Mouse (Mus musculus): Measurements from ENCODE around the gene Ebf1. TPM values are rescaled to one million over a fixed set of nuclear protein-coding genes. Genes with fewer than 3 reads are reported as not detected.

Gene Ebf1
- total and polyA plus RNA-seq, 3 experiments = 13.8 to 37.0 (median 25.3) TPM

GRCm38 (mm10) chr11:44841127-44842056, 224.3 kb downstream of the Ebf1 start:
- DNase-seq = no peak

DNA sequence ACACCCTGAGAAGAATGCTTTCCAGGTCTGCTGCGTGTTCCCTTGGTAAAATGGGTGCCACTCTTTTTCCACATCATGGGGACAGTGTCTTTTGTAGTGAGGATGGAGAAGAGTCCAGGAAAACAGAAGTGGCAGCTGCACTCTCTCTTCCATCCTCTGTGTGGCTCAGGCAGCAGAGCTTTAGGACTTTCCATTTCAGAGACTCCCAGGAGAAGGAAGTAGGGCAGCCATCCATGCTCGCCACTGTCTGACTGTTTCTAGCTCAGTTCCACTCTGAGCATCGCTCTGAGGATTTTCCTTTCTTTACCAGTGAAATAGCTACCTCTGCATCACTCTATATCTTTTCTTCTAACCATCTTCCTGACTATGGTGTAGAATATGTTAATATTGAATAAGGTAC, 234.8 kb downstream of the Ebf1 start:
- no peak for DNase-seq

GRCm38 (mm10) chr11:44852921-44853320, 235.8 kb downstream of the Ebf1 start:
- DNase-seq = no peak

GRCm38 (mm10) chr11:44854496-44854895, 237.4 kb downstream of the Ebf1 start:
- DNase-seq = peak; percentile 84

DNA sequence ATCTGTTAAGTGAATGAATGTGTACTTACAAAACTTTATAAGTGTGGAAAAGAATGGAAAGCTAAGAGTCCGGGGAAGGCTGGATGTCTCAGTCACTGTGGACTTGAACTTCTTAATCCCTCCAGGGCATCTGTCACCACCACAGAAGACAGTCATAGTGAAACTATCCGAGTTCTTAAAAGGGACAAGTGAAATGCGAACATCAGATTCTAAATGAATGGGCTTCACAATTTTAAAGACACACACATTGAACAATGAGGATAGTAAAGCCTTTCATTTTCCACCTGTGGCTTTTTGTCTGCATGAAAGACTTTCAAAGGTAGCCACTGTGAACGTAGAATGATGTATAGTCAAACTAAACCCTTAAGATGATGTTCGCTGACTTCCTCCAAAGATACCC, 244.0 kb downstream of the Ebf1 start:
- DNase-seq = no peak

DNA sequence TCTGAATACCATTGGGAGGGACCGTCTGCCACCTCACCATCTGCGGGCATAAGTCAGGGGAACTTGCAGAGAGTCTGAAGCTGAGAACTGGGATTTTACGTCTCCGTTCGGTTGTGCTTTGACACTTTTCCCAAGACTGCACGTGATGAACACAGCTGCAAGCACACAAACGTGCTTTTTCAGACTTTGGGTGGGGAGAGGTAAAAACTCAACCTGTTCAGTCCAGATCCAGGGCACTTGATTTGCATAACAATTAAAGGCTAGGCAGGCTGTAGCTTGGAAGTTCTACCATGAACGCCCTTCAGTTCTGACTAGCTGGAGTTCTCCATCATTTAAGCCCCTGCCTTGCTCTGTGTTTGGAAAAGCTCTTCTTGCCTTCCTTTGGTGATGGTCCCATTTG, 246.8 kb downstream of the Ebf1 start:
- DNase-seq = no peak

DNA sequence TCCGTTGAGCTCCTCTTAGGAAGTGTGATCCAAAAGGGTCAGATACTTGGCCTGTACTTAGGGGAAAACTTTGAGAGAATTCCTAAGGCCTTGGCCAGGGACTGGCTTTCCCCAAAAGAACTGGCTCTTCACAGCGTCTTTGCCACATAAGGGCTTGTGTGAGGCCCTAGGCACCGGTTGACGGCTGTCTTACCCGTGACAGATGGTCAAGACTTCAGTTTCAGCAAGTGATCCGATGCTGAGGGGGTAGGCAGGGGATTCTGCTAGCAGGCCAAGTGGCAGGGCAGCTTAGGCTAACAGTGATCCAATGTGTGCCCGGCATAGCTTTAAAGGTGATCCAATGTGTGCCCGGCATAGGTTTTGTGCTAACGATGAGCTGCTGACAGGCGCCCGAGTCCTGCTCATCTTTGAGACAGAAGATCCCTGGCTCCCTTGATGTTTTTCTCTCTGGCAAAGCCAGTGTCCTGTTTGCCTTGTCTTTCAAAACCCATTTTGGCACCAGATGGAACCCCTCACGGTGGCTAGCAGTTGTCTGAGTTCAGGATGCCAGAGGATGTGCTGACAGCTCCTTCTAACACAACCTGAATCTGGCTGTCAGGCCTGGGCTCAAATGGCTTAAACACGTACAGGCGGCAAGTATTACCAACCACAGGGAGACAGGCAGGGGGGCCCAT, 249.5 kb downstream of the Ebf1 start:
- DNase-seq = no peak

DNA sequence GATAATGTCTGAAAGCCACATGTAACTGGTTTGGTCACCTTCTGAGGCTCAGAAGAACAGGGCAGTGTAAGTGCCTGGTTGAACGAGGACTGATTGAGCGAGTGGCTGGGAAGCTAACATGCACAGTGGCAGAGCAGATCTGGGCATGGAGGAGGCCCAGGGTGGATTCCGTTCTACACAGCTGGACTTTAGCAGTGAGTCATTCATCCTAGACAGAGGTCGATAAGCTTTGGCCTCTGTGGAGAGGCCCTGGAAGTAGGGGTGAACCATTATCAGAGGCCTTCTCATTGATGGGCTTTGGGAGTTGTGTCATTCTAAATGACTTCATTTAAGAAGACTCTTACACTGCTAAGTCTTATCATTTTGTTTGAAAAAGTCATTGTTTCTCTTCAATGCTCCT, 250.3 kb downstream of the Ebf1 start:
- no peak for DNase-seq

DNA sequence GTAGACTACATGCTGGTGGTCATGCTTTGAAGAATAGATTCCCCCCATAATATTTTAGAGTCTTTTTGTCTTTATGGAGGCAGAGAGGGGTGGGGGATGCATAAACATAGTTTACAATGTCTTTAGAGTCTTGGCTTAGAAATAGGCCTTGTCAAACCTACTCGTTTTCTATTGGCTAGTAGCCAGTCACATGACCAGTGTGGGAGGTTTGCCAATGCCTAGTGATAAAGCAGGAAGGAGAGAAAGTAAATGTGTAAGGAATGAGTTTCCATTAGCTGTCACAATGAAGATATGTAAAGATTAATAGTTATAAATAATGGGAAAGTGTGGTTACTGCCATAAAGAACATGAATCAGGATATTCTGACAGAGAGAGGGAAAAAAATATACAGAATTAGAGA, 256.8 kb downstream of the Ebf1 start:
- DNase-seq = no peak

DNA sequence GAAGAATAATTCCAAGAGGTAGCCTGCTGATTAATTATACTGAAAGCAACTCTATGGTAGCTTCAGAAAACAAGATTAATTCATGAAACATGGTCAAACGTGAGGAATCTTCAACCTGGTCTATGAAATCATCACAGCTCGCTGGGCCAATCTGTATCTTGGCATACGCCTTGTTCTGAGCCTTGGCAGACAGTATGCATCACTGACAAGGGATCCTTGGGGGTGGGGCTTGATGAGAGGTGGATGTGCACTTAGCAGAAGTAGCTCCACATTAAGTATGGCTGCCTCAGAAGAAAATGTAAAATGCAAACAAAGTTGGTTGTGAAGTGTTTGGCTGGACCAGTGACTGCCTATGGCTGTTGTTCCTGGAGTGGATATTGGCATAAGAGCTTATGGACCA, 258.1 kb downstream of the Ebf1 start:
- DNase-seq = no peak

DNA sequence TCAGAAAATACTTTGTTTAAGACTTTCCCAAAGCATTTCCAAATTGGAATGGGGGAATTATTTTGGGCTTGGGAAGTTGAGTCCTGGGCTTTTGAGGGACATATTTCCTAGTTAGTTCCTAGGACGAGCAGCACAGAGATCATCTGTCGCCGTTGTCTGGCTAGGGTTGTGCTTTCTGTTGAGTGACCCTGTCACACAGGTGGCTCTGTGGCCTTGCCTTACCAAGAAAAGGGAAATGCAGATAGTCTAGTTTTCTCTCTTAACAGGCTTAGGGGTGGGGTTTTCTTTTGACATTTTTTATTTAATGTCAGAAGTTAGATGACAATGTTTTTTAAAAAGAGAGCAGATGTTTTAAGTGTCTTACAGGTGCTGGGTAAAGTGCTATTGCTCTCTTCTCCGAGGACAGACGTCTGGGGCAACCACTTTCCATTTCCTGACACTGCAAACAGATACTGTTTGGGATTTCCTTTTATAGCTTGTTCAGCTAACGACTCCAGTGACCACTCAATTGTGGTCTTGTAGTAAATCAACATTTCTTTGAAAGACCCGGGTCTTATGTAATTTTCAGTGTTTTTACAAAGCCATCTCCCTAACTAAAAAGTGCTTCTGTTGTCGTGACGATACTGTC, 264.1 kb downstream of the Ebf1 start:
- no peak for DNase-seq

DNA sequence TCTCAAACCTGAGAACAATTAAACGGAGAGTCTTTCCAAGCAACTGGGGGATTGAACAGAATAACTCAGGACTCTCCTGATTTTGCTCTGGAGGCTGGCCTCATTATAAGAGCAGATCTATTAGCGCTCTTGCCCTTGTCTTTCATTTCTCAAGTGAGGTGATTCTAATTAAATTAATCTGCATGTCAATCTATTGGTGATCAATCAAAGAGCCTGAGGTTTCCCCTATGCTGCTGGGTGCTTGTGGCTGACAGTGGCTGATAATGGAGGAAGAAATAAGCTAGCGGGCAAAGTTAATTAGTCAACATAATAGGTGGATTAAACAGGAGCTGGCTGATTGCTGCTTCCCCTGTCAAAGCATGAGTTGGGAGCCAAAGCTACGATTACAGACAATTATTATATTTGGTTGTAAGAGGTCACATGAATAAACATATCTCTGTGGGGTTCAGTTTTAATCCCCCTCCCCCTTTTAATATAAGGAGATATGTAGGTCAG, 265.4 kb downstream of the Ebf1 start:
- no peak for DNase-seq

GRCm38 (mm10) chr11:44884337-44884736, 267.2 kb downstream of the Ebf1 start:
- no peak for DNase-seq

GRCm38 (mm10) chr11:44886897-44887296, 269.8 kb downstream of the Ebf1 start:
- no peak for DNase-seq

DNA sequence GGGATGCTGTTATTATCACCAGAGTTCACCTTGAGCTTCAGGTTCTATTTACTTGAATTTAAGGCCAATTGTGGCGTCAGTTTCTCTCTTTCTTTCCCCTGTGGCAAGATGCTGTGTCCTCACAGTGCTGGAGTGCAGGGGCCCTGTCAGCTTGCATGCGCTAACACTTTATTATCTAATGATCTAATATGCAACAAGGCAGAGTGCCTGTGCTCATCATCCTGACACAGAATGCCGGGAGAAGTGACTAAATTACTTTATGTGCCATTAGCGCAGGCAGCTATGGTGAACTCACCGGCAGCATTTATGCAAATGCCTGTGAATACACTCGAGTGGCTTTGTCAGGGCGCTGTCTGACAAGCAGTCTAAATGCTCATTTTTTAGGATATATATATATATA, 270.6 kb downstream of the Ebf1 start:
- DNase-seq = no peak

DNA sequence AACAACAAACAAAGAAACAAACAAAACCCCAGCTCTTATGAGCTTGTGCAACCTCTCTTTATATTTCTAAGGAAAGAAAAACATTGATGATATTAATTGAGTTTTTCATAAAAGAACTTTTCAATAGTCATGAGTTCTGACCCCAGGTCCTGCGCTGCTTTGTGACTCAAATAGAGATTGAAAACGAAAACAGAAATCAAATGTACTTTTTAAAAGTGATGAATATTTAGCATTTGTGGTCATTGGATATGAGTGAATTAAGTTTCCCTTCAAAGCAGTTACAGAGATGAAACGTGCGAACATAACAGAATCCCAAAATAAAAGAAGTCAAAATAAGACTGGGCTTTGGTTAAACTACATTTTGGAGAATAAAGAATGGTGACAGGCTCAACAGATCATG, 271.3 kb downstream of the Ebf1 start:
- no peak for DNase-seq

DNA sequence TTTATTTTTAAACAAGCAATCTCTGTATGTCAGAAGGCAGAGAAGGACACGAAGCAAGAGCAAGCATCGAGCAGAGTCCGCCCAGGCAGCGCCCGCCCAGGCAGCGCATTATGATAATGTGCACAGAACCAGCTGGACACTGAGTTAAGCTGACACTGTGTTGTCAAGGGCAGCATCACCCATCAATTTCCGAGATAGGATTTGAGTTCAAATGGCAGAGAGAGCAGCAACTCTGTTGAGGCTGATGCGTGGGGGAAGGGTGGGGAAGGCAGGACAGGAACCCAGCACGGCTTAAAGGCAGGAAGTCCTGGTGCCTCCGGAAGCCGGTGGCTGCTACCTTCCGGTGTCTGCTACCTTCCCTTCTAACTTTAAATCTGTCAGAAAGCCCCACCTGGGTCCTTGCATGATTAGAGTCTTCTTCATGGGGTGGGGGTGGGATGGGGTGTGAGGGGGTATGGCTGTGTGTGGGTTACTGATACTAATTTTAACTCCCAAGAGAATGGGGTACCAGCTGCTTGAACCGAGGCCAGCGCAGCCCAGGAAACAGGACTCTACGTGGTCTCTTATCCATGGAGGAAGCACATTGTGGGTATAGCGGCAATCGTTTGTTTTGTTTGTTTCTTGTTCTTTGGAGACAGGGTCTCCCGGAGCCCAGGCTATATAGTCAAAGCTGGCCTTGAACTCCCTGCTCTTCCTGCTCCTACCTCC, 275.9 kb downstream of the Ebf1 start:
- DNase-seq = peak; percentile 29

DNA sequence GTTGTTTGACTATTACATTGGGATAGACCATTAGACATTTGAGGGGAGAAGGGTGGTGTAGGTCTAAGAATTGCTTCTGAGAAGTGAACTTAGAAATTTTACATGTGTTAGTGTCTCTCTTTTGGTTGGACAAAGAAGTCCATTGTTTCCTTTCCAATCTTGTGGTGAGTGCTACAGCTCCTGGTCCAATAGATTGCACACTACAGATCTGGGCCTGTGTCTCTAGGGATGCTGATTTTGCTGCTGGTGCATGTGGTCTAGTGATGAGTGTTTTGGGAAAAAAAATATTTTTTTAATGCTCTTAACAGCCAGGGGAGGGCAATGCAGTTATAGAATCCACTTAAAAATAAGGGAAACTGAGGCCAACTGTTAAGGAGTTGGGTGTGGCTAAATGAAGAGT, 276.9 kb downstream of the Ebf1 start:
- DNase-seq = no peak

GRCm38 (mm10) chr11:44894798-44895197, 277.7 kb downstream of the Ebf1 start:
- no peak for DNase-seq

DNA sequence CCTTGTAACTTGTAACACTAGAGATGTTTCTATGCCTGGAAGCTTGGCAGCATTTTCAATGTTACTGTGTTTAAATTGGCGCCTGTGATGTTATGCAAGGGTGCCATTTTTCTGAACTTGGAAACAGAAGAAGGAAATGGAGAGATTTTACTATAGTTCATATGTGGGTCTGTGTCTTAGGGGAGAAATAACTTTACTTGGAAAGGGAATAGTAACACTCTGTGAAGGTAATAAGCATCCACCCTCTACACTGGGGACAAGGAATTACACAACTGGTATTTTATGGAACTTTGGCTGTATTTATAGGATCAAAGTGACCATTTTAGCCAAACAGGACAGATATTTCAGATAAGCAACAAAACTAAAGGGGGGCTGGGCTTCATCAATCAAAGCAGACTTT, 278.8 kb downstream of the Ebf1 start:
- no peak for DNase-seq

GRCm38 (mm10) chr11:44897140-44897665, 280.1 kb downstream of the Ebf1 start:
- DNase-seq = no peak

- DNase-seq = no peak
Measured at GRCm38 (mm10) chr11:44899554-44899953, 282.4 kb downstream of the Ebf1 start.

All from adrenal gland, adult 2 months (tissue).